Mouse (Mus musculus): ENCODE data around the gene Naaa.

DNA sequence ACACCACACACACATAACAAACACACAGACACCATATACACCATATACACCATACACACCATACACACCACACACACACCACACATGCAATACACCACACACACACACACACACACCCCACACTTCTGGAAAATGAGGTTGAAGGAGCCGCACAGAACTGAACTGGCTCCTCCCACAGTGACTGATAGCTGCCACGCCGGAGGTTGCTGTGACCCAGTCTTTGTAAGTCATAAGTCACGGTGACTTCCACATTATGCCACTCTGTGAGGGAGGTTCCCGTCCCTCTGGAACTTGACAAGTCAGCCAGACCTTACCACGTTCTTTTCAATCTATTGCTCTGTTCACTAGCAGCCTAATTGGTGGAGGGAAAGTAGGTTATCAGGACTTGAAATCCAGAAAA, 23.5 kb downstream of the Naaa start:
- TF ChIP-seq CTCF (conservative IDR thresholded peaks at IDR 0.05 in 1 of 2, IDR thresholded peaks at IDR 0.05 in 1 of 2; ENCODE audit: low read depth in 2 of 2, low read length in 2 of 2): no peak
- TF ChIP-seq POLR2A (IDR thresholded peaks at IDR 0.05; ENCODE audit: low read depth, low read length): no peak
- TF ChIP-seq TCF12 (IDR thresholded peaks at IDR 0.05; ENCODE audit: low read depth, low read length): no peak
- no peak for TF ChIP-seq ZMIZ1 (IDR thresholded peaks at IDR 0.05; ENCODE audit: low read depth, low read length)
- no peak for TF ChIP-seq TBP (conservative IDR thresholded peaks at IDR 0.05; ENCODE audit: low read depth, low read length)
- no peak for TF ChIP-seq MAFK (IDR thresholded peaks at IDR 0.05; ENCODE audit: insufficient replicate concordance, low read length)

Data from CH12.LX (cell line).